Mouse (Mus musculus): ENCODE data around the gene Olfr1499.

- TF ChIP-seq POLR2A (IDR thresholded peaks at IDR 0.05; ENCODE audit: control insufficient read depth, extremely low read depth, insufficient read depth, low read length, poor library complexity) (no peak), CTCF (IDR thresholded peaks at IDR 0.05; ENCODE audit: borderline replicate concordance, control insufficient read depth, extremely low read depth, insufficient read depth, low read length, poor library complexity) (no peak)
These were observed 42.2 kb upstream of the Olfr1499 start, which contains the start of gene Olfr1502 for GRCm38 (mm10) chr19:13861495-13861894.
